Mouse (Mus musculus) left cerebral cortex, postnatal 10 days (tissue): ENCODE measurements around the gene Pnpla6. TPM values are rescaled to one million over a fixed set of nuclear protein-coding genes. Genes with fewer than 3 reads are reported as not detected.
"Not testable (repeated sequence)": the region's sequence is repeated elsewhere in the genome, so short reads cannot be mapped to it uniquely, and the experiment has no call there.

Source experiments
- DNase-seq, 2 experiments: peaks; one replicate each; pipeline ENCODE4 v3.0.0; 2021 to 2022; ENCODE audit warnings: low spot score in 2 of 2, mixed read lengths in 1 of 2; ENCODE audit errors: extremely low spot score in 1 of 2
- intact Hi-C: fragments of 180-260 bp; cut with DNase I; formaldehyde crosslinking; loops from one replicate; pipeline ENCODE4 v1.15.1; 2025
- total RNA-seq, 2 experiments: library from RNA; stranded (reverse); gene quantifications; 2 replicates each; pipeline ENCODE4 v1.2.3; 2021

Gene Pnpla6
- total RNA-seq, 2 experiments from 2014 or later, result 73.7 to 79.2 TPM

GRCm38 (mm10) chr8:3556114-3556513, 40.9 kb downstream of the Pnpla6 start:
- intact Hi-C loops, result loop anchor here (5.0 kb wide), 1 partner anchor 116 kb away; the partner anchor contains the start of gene Fcor
- no peak for DNase-seq

GRCm38 (mm10) chr8:3567641-3568371, 52.6 kb downstream of the Pnpla6 start, which contains the start of gene C330021F23Rik:
Gene C330021F23Rik (plus strand): TSS chr8:3567990.
- DNase-seq, result no peak
- intact Hi-C loops, result no loop called here

- intact Hi-C loops, result no loop called here
- DNase-seq, result no peak
Observed at GRCm38 (mm10) chr8:3568378-3568777, 53.2 kb downstream of the Pnpla6 start.

GRCm38 (mm10) chr8:3569784-3570183, 54.6 kb downstream of the Pnpla6 start:
- DNase-seq, result no peak
- intact Hi-C loops, result no loop called here

GRCm38 (mm10) chr8:3574546-3574945, 59.4 kb downstream of the Pnpla6 start:
- no peak for DNase-seq
- intact Hi-C loops, result no loop called here

GRCm38 (mm10) chr8:3576211-3576960, 61.2 kb downstream of the Pnpla6 start:
- no peak for DNase-seq
- intact Hi-C loops, result no loop called here

- no peak for DNase-seq
- intact Hi-C loops, result no loop called here
Observed at GRCm38 (mm10) chr8:3579390-3580364, 64.5 kb downstream of the Pnpla6 start.

- intact Hi-C loops, DNase-seq: not testable (repeated sequence)
Observed at GRCm38 (mm10) chr8:3581961-3582360, 66.8 kb downstream of the Pnpla6 start.

- intact Hi-C loops, result no loop called here
- no peak for DNase-seq
Observed at GRCm38 (mm10) chr8:3586452-3586851, 71.3 kb downstream of the Pnpla6 start.

GRCm38 (mm10) chr8:3586993-3587390, 71.8 kb downstream of the Pnpla6 start, which contains the start of gene Camsap3:
Gene Camsap3 (plus strand): TSS chr8:3587293.
- no peak for DNase-seq
- intact Hi-C loops, result no loop called here

- peak; percentile 55 to 76 for DNase-seq
- intact Hi-C loops, result no loop called here
Observed at GRCm38 (mm10) chr8:3587391-3588257, 72.4 kb downstream of the Pnpla6 start.

GRCm38 (mm10) chr8:3588258-3588633, 73.1 kb downstream of the Pnpla6 start:
- DNase-seq, result no peak
- intact Hi-C loops, result no loop called here

GRCm38 (mm10) chr8:3593470-3593869, 78.3 kb downstream of the Pnpla6 start:
- no peak for DNase-seq
- intact Hi-C loops, result no loop called here

Other genes starting within 250 kb of the Pnpla6 start
- 10 to 100 TPM; 44.5 to 47.6 TPM for gene Insr, start 235.8 kb upstream of the Pnpla6 start, total RNA-seq
- not detected for gene A430078G23Rik, start 162.0 kb upstream of the Pnpla6 start, total RNA-seq
- gene Arhgef18, start 122.4 kb upstream of the Pnpla6 start, total RNA-seq, result 10 to 100 TPM; 33.3 to 35.6 TPM
- 1 to 10 TPM in 1 of 2 experiments, under 1 TPM in 1; 0.73 to 1.1 TPM for gene Pex11g, start 47.7 kb upstream of the Pnpla6 start, total RNA-seq
- under 1 TPM in 1 of 2 experiments, not detected in 1; 0.30 TPM for gene Tex45, start 44.5 kb upstream of the Pnpla6 start, total RNA-seq
- gene Zfp358, start 22.2 kb upstream of the Pnpla6 start, total RNA-seq, result 10 to 100 TPM; 29.4 to 31.2 TPM
- gene Mcoln1, start 14.9 kb upstream of the Pnpla6 start, total RNA-seq, result 10 to 100 TPM; 77.7 to 81.4 TPM
- not detected for gene C330021F23Rik, start 52.6 kb downstream of the Pnpla6 start, total RNA-seq
- gene Camsap3, start 71.9 kb downstream of the Pnpla6 start, total RNA-seq, result 10 to 100 TPM; 67.3 to 71.8 TPM
- 10 to 100 TPM; 32.4 to 36.3 TPM for gene Xab2, start 105.9 kb downstream of the Pnpla6 start, total RNA-seq
- gene Pet100, start 106.2 kb downstream of the Pnpla6 start, total RNA-seq, result 10 to 100 TPM; 78.6 to 80.1 TPM
- gene Pcp2, start 110.2 kb downstream of the Pnpla6 start, total RNA-seq, result not detected
- 10 to 100 TPM; 57.0 to 59.3 TPM for gene Stxbp2, start 115.6 kb downstream of the Pnpla6 start, total RNA-seq
- gene Retn, start 140.4 kb downstream of the Pnpla6 start, total RNA-seq, result 1 to 10 TPM in 1 of 2 experiments, under 1 TPM in 1; 0.81 to 1.0 TPM
- under 1 TPM; 0.55 to 0.66 TPM for gene Mcemp1, start 150.4 kb downstream of the Pnpla6 start, total RNA-seq
- gene Fcor, start 157.0 kb downstream of the Pnpla6 start, total RNA-seq, result 10 to 100 TPM; 18.6 to 25.9 TPM
- gene Trappc5, start 160.9 kb downstream of the Pnpla6 start, total RNA-seq, result 10 to 100 TPM; 31.2 to 32.3 TPM
- not detected for gene Fcer2a, start 178.8 kb downstream of the Pnpla6 start, total RNA-seq
- gene Clec4g, start 205.3 kb downstream of the Pnpla6 start, total RNA-seq, result not detected
- gene Cd209a, start 233.6 kb downstream of the Pnpla6 start, total RNA-seq, result not detected